Mouse (Mus musculus) retina, postnatal 1 day (tissue): ENCODE data around the gene Thap4.
A peak's percentile ranks its signal among the peaks of the same experiment; 100 is the strongest.

ENCODE experiments used
- DNase-seq: peaks from one replicate; pipeline ENCODE4 v3.0.0-alpha.2; 2012

Gene Thap4

DNA sequence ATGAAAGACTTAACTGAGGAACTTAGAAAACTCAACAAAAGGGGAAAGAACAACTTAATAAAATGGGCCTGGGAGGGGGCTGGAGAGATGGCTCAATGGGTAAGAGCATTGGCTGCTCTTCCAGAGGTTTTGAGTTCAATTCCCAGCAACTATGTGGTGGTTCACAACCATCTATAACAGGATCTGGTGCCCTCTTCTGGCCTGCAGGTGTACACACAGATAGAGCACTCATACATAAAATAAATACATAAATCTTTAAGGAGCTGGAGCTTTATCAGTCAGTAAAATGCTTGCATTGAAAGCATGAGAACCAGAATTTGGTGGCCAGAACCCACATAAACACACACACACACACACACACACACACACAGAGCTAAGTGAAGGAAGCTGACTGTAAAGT, 11.8 kb downstream of the Thap4 start:
- DNase-seq = no peak

DNA sequence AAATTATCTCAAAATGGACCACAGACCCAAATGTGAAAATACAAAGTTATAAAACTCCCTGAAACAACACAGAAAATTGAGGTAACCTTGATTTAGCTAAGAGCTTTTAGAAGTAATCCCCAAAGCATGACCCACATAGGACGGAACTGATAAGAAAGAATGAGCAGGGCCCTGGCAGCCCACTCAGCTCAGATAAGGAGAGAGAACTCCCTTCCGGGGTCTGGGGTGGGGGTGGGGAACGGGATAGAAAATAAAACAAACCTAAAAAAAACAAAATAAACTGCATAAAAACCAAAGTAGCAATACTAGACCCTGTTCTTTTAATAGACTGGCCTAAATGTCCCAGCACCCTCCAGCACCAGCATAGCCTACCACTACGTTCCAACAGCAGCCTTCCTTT, 12.7 kb downstream of the Thap4 start:
- DNase-seq = no peak

DNA sequence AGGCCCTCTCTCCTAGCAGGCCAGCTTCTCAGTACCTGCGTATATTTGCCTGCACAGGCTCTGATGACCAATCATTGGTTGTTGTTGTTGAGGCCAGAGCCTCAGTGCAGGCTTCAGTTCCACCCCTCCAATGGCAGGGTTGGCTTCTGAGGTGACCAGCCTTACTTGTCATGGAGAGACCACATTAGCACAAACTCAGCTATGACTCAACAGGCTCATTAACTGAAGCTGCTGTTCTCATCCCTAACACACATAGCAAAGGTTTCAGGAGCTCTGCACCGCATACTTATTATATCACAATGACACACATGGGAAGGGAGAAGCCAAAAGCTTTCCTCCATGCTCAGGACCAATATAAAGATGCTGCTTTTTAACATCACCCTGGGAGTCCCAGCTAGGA, 14.0 kb downstream of the Thap4 start:
- no peak for DNase-seq

DNA sequence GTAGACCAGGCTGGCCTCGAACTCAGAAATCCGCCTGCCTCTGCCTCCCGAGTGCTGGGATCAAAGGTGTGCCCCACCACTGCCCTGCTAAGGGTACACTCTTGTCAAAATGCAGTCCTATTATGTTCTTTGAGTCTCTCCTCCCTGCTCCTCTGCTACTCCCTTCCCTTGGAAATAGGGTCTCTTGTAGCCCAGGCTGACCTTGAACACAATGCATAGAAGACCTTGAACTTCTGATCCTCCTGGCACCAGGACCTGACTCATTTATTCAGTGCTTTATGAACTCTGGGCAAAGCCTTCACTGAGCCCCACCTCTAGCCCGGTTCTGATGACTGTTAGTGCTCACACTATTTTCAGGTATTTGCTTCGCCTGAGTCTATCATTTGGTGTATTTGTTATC, 17.0 kb downstream of the Thap4 start:
- DNase-seq = no peak

DNA sequence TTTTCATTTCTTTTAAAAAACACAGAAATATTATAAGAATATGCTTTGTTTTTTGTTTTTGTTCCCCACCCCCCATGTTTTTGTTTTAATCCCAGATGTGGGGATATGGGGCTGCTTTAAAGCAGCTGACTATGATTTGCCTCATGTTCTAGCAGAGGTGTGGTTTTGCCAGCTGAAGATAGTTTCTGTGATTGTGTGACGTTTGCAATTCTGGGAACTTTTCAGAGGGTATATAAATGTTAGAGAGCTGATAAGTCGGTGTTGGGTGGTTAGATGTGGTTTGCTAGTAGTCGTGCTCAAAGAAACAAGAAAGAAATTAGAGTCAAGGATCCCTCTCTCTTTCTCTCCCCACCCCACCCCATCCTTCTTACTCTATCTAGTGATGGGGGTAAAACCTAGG, 18.8 kb downstream of the Thap4 start:
- no peak for DNase-seq

DNA sequence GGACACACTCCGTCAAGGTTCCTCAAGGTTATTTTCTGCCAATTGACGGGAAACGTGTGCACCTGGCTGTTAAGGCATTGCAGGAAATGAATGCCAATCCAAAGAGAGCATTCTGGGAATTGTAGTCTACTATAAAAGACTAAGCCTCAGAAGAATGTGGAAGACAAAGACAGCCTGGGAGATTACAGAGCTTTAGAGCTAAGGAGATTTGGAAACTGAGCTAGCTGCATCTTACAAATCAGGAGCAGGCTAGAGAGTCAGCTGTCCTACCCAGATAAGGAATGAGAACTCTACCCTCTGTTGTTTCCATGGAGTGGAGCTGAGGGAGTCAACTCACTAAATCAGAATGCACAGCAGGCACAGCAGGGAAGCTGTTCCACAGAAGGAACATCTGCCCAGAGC, 22.8 kb downstream of the Thap4 start:
- peak; percentile 82 for DNase-seq

DNA sequence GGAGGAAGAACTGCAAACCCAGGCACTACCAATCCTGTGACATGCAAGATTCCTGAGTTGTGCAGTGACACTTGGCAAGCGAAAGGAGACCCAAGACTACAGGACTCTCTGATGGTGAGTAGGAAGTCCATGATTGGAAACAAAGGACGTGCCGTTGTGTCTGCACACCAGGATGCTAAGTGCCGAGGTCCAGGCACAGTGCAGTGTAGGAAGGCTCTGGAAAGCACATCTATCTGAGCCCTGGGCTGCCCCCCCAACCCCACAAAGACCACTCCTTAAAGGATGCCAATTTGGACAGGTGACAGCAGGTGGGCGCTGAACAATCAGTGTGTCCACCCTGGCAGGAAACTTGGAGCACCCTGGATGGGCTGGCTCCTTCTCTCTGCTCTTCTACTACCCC, 23.6 kb downstream of the Thap4 start:
- DNase-seq = no peak

DNA sequence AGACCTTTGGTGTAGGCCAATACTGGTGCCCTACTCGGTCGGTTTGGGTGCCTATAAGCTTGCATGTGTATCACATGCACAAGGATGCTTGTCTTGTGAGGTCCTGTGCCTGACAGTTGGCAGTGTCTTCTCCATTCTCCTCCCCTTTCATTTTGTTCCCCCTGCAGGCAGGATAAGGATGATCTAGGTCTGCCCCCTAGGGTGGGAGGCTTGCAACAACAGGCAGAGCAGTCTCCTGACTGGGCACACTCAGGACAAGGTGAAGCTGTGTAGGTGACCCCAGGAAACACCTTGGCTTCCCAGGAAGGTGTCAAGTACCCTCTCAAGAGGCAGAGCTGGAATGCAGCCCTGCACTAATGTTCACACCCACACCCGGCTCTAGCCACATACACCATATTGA, 27.7 kb downstream of the Thap4 start:
- DNase-seq = peak; percentile 70

DNA sequence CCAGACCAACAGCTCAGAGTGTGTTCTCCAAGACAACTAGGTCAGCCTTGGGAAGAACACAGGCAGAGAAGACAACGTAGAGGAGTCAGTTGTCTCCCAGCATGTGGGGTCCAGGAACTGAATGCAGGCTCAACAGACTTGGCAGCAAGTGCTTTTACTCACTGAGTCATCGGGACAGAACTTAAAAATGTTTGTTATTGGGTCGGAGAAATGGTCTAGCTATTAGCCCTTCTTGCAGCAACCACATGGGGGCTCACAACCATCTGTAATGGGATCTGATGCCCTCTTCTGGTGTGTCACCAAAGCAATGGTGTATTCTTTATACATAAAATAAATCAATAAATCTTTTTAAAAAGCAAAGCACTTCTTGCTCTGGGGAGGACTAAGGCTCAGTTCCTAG, 28.5 kb downstream of the Thap4 start:
- no peak for DNase-seq

DNA sequence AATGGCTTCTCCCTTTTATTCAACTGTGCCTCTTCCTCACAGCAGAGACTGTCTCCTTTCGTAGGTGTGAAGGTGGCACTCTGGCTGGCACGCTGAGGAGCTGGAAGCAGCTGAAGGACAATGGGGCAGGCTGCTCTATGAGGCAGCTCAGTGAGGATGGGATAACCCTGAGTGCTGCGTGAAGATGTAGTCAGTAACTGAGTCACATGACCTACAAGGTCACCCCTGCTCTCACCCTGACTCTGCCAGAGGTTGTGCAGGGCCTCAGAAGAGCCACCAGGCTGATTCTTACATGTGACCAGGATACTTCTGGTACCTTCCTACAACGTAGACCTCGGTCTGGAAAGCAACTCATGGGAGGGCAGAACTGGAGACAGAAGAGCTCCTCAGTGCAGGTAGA, 29.0 kb downstream of the Thap4 start:
- DNase-seq = no peak

DNA sequence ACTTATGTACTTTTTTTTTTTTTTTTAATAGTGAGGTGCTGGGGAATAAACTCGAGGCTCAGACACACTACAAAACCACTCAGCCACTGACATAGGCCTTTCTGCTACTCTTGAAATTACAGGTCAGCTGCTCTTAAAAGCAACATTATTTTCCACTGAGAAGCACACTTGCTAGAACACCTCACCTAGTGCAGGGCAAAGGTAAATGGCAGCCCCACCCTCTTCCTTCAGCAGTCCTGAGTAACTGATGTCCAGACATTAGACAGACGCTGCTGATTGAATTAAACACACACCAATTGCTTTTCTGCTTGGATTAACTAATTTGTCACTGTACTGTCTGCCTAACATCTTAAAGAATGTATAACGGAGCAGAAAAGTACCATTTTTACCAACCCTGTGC, 30.0 kb downstream of the Thap4 start:
- DNase-seq = no peak

DNA sequence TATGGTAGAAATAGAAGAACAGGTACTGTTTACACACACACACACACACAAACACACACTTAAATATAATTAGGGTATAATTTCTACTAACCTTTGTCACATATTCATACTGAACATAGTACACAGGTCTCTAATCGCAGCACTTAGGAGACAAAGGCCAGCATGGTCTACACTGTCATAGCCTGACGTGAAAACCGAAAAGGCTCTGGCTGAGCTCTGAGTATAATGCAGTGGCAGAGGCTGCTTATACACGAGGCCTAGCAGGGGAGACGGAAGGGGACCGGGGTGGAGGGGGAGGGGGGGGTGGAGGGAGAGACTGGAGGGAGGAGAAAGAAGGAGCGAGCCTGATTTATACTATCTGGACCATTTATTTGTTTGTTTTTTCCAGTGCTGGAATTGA, 33.1 kb downstream of the Thap4 start:
- no peak for DNase-seq

DNA sequence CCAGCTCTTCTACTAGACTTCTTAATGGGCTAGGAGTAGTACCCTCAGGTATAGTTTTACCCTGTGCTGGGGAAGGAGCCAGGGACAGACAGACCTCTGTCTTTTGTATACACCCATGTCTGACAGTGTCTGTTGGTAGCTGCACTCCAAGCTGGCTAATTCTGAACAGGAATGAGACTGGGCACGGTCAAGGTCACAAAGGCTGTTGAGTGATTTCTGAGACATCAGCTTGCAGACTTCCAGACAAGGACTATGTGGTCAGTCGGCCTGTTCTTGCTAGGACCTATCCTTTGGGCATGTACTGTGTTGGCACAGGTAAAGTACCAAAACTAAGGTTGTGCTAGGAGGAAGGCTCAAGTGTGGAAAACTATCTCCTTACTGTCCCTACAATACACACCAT, 38.5 kb downstream of the Thap4 start:
- DNase-seq = no peak

DNA sequence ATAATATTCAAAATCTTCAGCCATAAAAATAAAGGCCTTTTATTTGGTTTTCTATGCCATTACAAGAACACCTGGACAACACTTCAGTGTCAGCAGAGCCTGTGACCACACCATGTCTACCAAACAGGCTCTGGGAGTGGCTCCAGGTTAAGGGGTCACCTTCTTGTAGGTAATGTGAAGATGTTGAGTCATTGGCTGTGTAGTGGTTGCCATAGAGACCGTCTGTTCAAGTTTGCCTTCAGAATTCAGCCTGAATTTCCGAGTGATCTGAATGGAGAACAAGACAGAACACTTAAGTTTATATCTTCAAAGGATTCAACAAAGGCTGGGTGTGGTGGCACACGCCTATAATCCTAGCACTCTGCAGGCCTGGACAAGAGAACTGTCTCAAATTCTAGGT, 49.3 kb downstream of the Thap4 start:
- DNase-seq = no peak

DNA sequence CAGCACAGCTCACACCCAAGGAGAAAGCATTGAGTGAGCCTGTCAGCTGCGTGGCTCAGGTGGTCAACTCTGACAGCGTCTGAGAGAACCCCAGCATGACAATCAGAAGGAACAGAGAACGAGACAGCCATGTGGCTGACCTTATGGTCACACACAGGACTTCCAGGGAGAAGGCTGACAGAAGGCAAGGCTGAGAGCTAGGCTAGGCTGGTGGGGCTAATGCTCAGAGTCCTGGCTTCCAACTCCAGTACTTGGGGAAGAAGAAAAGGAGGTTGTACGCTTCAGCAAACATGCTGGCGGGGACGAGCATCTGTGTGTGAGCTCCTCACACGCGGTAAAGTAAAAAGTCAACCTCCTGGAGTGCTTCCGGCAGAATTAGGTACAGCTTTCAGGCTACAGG, 50.3 kb downstream of the Thap4 start:
- DNase-seq = no peak

DNA sequence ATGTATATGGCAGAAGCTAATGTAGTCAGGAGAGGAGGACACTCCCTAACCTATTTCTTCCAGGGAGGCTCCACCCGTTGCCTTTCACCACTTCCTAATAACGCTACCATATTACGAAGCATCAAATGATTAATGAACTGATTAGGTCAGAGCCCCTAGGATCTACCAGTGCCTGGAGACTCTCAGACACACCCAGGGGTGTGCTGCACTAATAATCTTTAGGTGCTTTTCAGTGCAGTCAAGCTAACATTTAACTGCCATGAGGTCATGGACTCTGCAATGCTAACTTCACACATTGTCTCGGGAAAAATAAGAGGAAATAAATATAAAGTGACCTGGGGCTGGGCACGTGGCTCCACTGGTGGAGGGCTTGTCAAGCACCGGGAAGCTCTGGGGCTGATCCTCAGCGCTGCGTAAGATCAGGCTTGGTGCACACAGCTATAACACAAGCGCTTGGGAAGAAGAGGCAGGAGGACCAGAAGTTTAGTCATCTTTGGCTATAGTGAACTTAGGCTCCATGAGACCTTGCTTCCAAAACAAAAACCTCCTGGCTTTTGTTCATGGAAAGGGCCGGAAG, 51.1 kb downstream of the Thap4 start:
- no peak for DNase-seq

DNA sequence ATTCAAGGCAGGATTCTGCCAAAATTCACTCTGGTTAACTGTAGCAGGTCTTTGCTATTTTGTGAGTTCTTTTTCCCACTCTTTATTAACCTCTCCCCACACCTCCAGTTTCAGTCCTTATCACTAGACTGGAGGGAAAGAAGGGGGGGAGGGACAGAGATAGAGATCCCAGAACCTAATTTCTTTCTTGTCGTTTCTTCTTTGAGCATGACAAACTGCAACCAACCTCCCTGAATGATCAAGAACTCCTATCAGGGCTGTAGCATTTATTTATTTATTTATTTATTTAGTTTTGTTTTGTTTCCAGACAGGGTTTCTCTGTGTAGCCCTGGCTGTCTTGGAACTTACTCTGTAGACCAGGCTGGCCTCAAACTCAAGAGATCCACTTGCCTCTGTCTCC, 52.6 kb downstream of the Thap4 start:
- DNase-seq = no peak

DNA sequence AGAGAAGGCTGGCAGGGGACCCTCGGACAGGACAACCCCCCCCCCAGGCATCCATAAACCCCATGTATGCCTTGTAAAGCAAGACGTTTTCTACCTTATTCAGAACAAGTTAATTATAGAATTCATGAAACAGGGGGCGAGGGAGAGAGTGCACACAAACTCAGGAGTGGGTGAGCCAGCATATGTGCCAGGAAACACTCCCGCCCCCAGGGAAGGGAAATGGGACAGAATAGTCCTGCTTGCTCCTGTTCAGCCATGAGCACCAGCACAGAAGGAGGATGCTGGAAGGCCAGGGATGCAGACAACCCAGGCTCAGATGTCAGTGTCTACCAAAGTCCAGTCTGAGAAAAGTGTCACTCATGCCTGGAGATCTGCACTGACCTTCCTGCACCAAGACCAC, 55.5 kb downstream of the Thap4 start:
- no peak for DNase-seq

DNA sequence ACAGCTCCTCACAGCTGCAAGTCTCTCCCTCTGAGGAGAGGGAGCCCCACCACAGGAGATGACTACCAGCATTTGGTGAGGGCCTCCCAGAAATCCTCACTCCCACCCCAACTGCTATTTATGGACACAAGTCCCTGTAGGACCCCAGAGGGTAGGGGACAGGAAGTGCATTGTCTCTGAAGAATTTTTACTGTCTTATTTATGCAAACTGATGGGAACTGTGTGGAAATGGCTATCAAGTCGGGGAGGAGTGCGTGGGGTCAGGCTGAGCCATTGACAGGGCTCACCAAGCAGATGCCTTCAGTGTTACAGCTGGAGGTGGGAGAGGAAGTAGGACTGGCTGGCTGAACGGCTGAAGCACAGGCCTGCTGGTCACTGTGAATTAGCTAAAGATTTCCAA, 57.3 kb downstream of the Thap4 start:
- DNase-seq = no peak

DNA sequence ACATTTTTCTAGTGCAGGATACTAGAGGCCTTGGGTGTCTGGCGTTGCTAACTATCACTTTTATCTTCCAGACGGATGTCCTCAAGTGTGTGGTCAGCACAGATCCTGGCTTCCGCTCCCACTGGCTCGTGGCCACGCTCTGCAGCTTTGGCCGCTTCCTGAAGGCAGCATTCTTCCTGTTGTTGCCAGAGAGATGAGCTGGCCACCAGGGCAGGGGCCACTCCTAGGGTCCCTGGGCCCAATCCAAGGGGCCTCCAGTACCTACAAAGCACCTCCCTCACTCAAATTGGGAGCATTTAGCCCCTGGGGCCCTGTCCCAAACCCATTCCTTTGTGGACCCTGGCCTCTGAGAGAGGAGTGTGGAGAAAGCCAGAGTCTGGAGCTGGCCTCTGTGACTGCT, 59.7 kb downstream of the Thap4 start:
- DNase-seq = no peak

DNA sequence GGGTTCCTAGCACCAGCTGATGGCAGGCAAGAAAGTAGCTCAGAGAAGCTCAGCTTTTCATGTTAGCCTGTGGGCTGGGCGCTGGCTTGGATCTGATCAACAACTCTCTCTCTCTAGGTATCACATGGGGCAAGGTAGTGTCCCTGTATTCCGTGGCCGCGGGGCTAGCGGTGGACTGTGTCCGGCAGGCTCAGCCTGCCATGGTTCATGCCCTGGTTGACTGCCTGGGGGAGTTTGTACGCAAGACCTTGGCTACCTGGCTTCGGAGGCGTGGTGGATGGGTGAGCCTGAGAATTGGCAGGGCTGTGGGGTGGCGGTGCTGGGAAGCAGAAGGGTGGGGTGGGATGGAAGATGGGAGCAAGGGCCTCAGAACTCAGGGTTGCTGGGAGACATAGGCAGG, 60.7 kb downstream of the Thap4 start:
- DNase-seq = no peak

DNA sequence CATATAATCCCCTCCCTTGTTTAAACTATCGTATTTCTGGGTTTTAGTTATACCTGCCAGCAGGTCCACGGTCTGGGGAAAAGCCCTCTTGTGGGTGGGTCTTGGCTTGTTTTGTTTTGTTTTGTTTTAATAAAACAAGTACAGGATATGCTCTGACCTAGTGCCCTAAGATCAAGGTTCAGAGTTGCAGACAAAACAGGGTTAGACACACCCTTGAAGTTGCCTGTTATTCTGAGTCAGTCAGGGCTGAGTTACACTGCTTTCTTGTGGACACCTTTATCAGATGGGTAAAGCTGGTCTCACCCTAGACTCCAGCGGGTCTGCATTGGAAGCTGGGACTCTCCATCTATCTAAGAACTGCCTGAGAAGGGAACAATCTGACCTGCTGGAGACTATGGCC, 61.2 kb downstream of the Thap4 start:
- DNase-seq = no peak

DNA sequence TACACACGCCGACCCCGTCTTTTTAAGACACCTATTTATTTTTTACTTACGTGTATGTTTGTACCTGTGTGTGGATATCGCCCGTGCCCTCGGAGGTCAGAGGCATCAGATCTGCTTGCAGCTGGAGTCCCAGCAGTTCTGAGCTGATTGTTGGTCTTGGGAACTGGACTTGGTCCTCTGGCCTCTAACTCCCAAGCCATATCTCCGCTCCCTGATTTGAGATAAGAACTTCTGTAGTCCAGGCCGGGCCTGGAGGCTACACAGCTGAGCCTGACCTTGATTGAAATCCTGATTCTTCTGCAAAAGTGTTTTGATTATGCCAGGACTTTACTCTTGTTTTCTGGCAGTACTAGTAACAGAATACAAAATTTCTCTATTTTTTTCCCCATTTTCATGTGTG, 61.9 kb downstream of the Thap4 start:
- DNase-seq = no peak

DNA sequence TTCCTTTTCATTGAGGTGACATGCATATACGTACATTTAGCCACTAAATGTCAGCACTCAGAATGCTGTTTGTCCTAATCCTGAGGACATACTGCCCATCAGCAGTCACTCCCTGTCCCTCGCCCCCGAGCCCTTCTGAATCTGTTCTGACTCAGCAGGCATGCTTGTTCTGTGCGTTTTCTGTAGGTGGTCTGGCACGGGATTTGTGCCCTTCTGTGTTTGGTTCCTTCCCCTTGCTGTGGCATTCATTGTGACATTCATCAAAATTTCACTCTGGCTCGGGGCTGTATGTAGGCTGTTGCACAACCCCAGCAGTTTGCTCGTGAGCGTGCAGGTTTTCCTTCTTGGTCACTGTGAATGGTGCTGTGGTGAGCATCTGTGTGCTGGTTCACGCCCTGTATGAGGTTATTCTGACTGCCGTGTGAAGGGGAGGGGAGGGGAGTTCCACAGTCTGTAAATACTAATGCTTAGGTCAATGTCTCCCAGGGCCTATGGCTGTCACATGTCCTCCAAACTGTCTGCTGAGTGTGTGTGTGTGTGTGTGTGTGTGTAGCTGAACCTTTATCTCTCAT, 62.8 kb downstream of the Thap4 start:
- DNase-seq = no peak

DNA sequence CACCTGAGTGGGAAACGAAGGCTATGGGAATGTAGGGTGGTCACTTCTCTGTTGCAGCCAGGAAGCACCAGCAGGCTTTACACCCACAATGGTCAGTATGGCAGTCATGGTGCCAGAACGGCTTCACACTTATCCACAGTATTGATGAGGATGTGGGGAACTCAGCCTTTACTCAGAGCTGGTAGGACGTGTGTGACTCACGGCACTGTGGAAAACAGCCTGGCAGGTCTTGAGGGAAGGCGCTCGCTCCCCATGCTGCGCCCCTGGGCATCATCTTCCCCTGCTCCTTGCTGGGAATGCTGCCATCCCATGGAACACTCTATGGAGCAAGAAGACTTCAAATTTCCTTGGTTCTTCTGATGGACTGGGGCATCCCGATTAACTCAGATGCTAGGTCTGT, 63.6 kb downstream of the Thap4 start:
- no peak for DNase-seq
